Comparison of ENCODE assay signal across 8 mouse cellular contexts in genomic region chr17:12689537-12689936, GRCm38 (mm10). TPM values are rescaled to one million over a fixed set of nuclear protein-coding genes. Genes with fewer than 3 reads are reported as not detected.
DNase-seq lines count a peak whose midpoint lies in the region.

No protein-coding gene starts in this region.

- H3K4me1 ChIP-seq in heart, embryonic 10.5 days, result peaks cover 19% of the 10 kb centered on the region

- intact Hi-C loops in heart, postnatal 14 days (cut with DNase I), result no loop called here

- peak; percentile 29 for DNase-seq in heart, adult 8-10 months (ENCODE audit: low spot score)
- no peak for DNase-seq in heart, embryonic 10.5 days (ENCODE audit: low spot score)
- peak; percentile 62 for DNase-seq in testis, postnatal 10 days (ENCODE audit: low spot score)
- DNase-seq in testis, postnatal 14 days (ENCODE audit: low spot score), result no peak
- DNase-seq in heart, postnatal 14 days, result peak; percentile 28 to 58
- DNase-seq in retina, embryonic 14.5 days (ENCODE audit: low spot score), result peak; percentile 47
- DNase-seq in B cell, adult 2 months, result no peak
- no peak for DNase-seq in cerebellum, adult 11 months

- no peak overlapping the region for H3K27ac ChIP-seq in heart, embryonic 10.5 days

- H3K27me3 ChIP-seq in heart, embryonic 10.5 days (ENCODE audit: insufficient read depth, poor library complexity, severe bottlenecking), result no peaks in the 10 kb centered on the region

- H3K4me3 ChIP-seq in heart, embryonic 10.5 days, result no peak overlapping the region

- no peaks in the 10 kb centered on the region for H3K9me3 ChIP-seq in heart, embryonic 10.5 days

- WGBS in heart, embryonic 10.5 days, result 69% methylated on average over 3 of the region's 3 CpGs

- peaks cover 100% of the 10 kb centered on the region for H3K36me3 ChIP-seq in heart, embryonic 10.5 days

RNA-seq across cellular contexts. Expression of gene Slc22a1, which starts 13.9 kb away (rescaled TPM):
- total RNA-seq in heart, adult 8-10 months (2022), result 10 to 100 TPM in 3 of 4 experiments, 1 to 10 TPM in 1; 9.5 to 26.9 (median 14.3) TPM
- polyA plus RNA-seq in heart, embryonic 10.5 days (2016; fragmentation: Nextera tagmentation; extraction: Ambion mirVana), result 0.39 and 1.1 TPM in 2 replicates
- total RNA-seq in heart, postnatal 14 days (2021), result 1 to 10 TPM; 6.5 to 9.0 TPM

Comparison
In these comparisons a context has a peak if more than half of its experiments do, and no peak if none do; other contexts are left out.
1. DNase-seq: peak in heart, adult 8-10 months (single experiment), testis, postnatal 10 days (single experiment), heart, postnatal 14 days (2 of 2) and retina, embryonic 14.5 days (single experiment); none in heart, embryonic 10.5 days (single experiment), testis, postnatal 14 days (single experiment), B cell, adult 2 months (0 of 2) and cerebellum, adult 11 months (single experiment).